Mouse (Mus musculus): ENCODE measurements around the gene Gpr156.

- TF ChIP-seq POLR2A (IDR thresholded peaks at IDR 0.05; ENCODE audit: borderline replicate concordance, extremely low read depth, low read depth, low read length), result no peak
- TF ChIP-seq CTCF (IDR thresholded peaks at IDR 0.05; ENCODE audit: insufficient read depth, low read length), result no peak
Measured at GRCm38 (mm10) chr16:38044551-38044950, 128.3 kb downstream of the Gpr156 start.
